Mouse (Mus musculus) stomach, embryonic 16.5 days (tissue): ENCODE measurements around the gene Irak3. TPM values are rescaled to one million over a fixed set of nuclear protein-coding genes. Genes with fewer than 3 reads are reported as not detected.

Experiments used
- ATAC-seq: fragments of 200-750 bp; cut with Nextera tagmentation; 2 replicates; pipeline ENCODE4 v1.8.0; 2017; ENCODE audit warnings: moderate number of reproducible peaks, moderate TSS enrichment; ENCODE audit not compliant: insufficient read depth, low FRiP score
- H3K27ac ChIP-seq: fragments of 300-500 bp; sonication (generic); 2 replicates; pipeline ENCODE4 v1.5.1; 2014; ENCODE audit warnings: low read length
- H3K27me3 ChIP-seq: fragments of 300-500 bp; sonication (generic); 2 replicates; pipeline ENCODE4 v1.6.1; 2014; ENCODE audit warnings: low read length, control low read depth, mixed read lengths; ENCODE audit not compliant: control insufficient read depth, insufficient read depth
- H3K36me3 ChIP-seq: fragments of 300-500 bp; sonication (generic); 2 replicates; pipeline ENCODE4 v1.6.1; 2014; ENCODE audit warnings: low read length; ENCODE audit not compliant: control insufficient read depth, insufficient read depth
- H3K4me1 ChIP-seq: fragments of 300-500 bp; sonication (generic); 2 replicates; pipeline ENCODE4 v1.6.1; 2014; ENCODE audit warnings: low read length, control low read depth, mixed read lengths; ENCODE audit not compliant: control insufficient read depth, insufficient read depth
- H3K4me2 ChIP-seq: fragments of 300-500 bp; sonication (generic); 2 replicates; pipeline ENCODE4 v1.6.1; 2014; ENCODE audit warnings: low read depth, low read length, mixed read lengths
- H3K4me3 ChIP-seq: fragments of 300-500 bp; sonication (generic); replicated peaks from 2 replicates; pipeline ENCODE4 v1.5.1; 2014; ENCODE audit warnings: mild to moderate bottlenecking, low read length
- H3K9ac ChIP-seq: fragments of 300-500 bp; sonication (generic); 2 replicates; pipeline ENCODE4 v1.6.1; 2014; ENCODE audit warnings: low read length
- H3K9me3 ChIP-seq: fragments of 300-500 bp; sonication (generic); replicated peaks from 2 replicates; pipeline ENCODE4 v1.6.1; 2016; ENCODE audit warnings: low read length, control low read depth; ENCODE audit not compliant: control insufficient read depth
- WGBS: fragments of 180-500 bp; shearing (Covaris S2); extraction: QIAGEN DNeasy Blood & Tissue Kit; methylation state at CpG from one replicate; pipeline ENCODE4 v1.1.7; 2014; 5-methylcytosine and 5-hydroxymethylcytosine counted together
- polyA plus RNA-seq: library from polyadenylated mRNA; unstranded; fragments of >200 nt; fragmentation: Nextera tagmentation; extraction: Ambion mirVana; gene quantifications from 2 replicates; pipeline ENCODE4 v1.2.1, GENCODE M21; 2015

Irak3 gene
- polyA plus RNA-seq, 1 experiment from 2014 or later: 1.1 TPM

GRCm38 (mm10) chr10:120151672-120152071 is 50.3 kb downstream of the Irak3 start:
- no peak overlapping the region for H3K27ac ChIP-seq

DNA sequence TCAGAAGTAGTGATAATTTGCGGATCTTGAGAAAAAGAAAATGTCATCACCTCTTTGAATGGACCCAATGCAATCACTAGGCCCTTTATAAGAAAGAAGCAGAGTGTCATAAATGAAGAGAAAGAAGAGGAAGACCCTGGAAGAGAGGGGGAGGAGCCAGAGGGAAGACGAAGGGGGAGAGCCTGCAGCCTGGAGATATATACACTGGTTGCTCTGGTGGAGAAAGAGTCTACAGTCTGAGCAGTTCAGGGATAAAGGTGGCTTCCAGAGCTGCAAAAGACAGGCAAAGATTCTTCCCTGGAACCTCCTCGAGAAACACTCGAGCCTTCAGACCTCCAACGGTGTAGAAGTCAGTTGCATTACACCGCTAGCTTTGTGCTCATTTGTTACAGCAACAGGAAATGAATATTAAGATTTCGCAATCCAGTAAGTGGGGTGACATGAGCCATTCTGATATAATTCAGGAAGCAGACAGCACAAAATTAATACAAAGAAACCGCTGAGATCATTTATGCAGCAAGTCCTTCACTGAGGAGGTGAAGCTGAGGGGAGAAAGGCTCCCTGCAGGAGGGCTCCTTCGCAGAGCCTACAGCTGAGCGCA is 60.9 kb downstream of the Irak3 start:
- ATAC-seq: no peak
- Histone ChIP-seq H3K4me1 (no peaks in the 10 kb centered on the region), H3K27ac (no peak overlapping the region), H3K9ac (no peak overlapping the region), H3K27me3 (no peaks in the 10 kb centered on the region), H3K9me3 (0 out of 2 replicates have a peak, but pooled peaks cover 5% of the 10 kb centered on the region), H3K36me3 (no peaks in the 10 kb centered on the region), H3K4me2 (0 out of 2 replicates have a peak overlapping the region, but pooled peaks have one; percentile 10), H3K4me3 (no peak overlapping the region)
- 63% methylated on average over 10 of the region's 10 CpGs for WGBS

More at GRCm38 (mm10) chr10:120151672-120152071, 50.3 kb downstream of the Irak3 start:
- Histone ChIP-seq H3K4me2 (no peak overlapping the region), H3K27me3 (no peaks in the 10 kb centered on the region), H3K9ac (no peak overlapping the region), H3K36me3 (no peaks in the 10 kb centered on the region), H3K4me1 (no peaks in the 10 kb centered on the region), H3K9me3 (no peaks in the 10 kb centered on the region), H3K4me3 (no peak overlapping the region)
- no peak for ATAC-seq
- WGBS: 92% methylated on average over 7 of the region's 7 CpGs

DNA sequence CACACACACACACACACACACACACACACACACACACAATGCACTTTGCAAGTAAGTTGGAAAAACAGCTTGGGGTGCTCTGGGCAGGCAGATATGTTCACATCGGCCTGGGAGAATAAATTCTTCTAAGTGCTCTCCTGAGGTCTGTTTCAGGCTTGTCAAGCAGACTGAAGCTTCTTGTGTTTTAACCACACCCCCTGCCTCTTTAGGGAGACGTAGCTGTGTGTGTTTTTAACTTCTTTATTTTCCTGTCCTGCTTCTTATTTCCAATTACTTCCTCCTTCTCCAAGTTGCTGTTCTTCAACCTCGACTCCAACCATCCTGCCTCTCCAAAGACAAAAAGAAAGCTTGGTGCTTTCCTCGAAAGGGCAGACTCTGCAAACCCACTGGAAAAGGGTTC is 61.7 kb downstream of the Irak3 start:
- Histone ChIP-seq H3K4me1 (no peaks in the 10 kb centered on the region), H3K4me3 (no peak overlapping the region), H3K27me3 (no peaks in the 10 kb centered on the region), H3K4me2 (no peak overlapping the region), H3K36me3 (no peaks in the 10 kb centered on the region), H3K9me3 (0 out of 2 replicates have a peak, but pooled peaks cover 7% of the 10 kb centered on the region), H3K27ac (no peak overlapping the region), H3K9ac (no peak overlapping the region)
- no peak for ATAC-seq
- WGBS: 63% methylated on average over 4 of the region's 4 CpGs

DNA sequence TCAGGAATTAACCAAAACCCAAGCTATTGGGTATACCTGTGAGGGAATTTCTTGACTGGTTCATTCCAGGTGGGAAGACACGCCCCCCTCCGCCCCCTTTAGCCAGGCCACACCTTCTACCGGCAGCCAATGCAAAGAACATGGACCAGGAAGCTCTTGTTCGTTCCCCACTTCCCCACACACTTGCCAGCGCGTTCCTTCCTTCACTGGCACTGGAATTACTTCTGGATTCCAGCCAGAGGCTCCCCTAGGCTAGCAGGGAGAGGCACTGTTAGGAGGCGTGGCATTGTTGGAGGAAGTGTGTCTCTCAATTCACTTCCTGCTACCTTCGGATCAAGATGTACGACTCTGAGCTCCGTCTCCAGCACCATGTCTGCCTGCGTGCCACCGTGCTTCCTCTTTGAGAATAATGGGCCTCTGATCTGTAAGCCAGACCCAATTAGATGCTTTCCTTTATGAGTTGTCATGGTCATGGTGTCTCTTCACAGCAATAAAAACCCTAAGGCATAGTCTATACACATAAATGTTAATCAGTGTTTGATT is 65.8 kb downstream of the Irak3 start:
- H3K4me1 ChIP-seq: no peaks in the 10 kb centered on the region
- 0 out of 2 replicates have a peak, but pooled peaks cover 3% of the 10 kb centered on the region for H3K9me3 ChIP-seq
- no peaks in the 10 kb centered on the region for H3K36me3 ChIP-seq
- H3K27me3 ChIP-seq: no peaks in the 10 kb centered on the region
- 82% methylated on average over 12 of the region's 12 CpGs for WGBS
- no peak overlapping the region for H3K4me2 ChIP-seq
- no peak for ATAC-seq
- no peak overlapping the region for H3K27ac ChIP-seq
- no peak overlapping the region for H3K9ac ChIP-seq
- H3K4me3 ChIP-seq: no peak overlapping the region

GRCm38 (mm10) chr10:120133697-120134096 is 68.2 kb downstream of the Irak3 start:
- 61% methylated on average over 11 of the region's 11 CpGs for WGBS
- no peak overlapping the region for H3K27ac ChIP-seq
- H3K9me3 ChIP-seq: 0 out of 2 replicates have a peak, but pooled peaks cover 3% of the 10 kb centered on the region
- no peak overlapping the region for H3K4me3 ChIP-seq
- no peaks in the 10 kb centered on the region for H3K27me3 ChIP-seq
- H3K36me3 ChIP-seq: no peaks in the 10 kb centered on the region
- H3K9ac ChIP-seq: no peak overlapping the region
- H3K4me2 ChIP-seq: no peak overlapping the region
- ATAC-seq: no peak
- no peaks in the 10 kb centered on the region for H3K4me1 ChIP-seq

GRCm38 (mm10) chr10:120130621-120131020 is 71.3 kb downstream of the Irak3 start:
- no peaks in the 10 kb centered on the region for H3K27me3 ChIP-seq
- H3K36me3 ChIP-seq: no peaks in the 10 kb centered on the region
- H3K27ac ChIP-seq: no peak overlapping the region
- no peak overlapping the region for H3K9ac ChIP-seq
- H3K4me2 ChIP-seq: no peak overlapping the region
- H3K4me1 ChIP-seq: no peaks in the 10 kb centered on the region
- 57% methylated on average over 16 of the region's 16 CpGs for WGBS
- H3K9me3 ChIP-seq: no peaks in the 10 kb centered on the region
- H3K4me3 ChIP-seq: no peak overlapping the region
- no peak for ATAC-seq

DNA sequence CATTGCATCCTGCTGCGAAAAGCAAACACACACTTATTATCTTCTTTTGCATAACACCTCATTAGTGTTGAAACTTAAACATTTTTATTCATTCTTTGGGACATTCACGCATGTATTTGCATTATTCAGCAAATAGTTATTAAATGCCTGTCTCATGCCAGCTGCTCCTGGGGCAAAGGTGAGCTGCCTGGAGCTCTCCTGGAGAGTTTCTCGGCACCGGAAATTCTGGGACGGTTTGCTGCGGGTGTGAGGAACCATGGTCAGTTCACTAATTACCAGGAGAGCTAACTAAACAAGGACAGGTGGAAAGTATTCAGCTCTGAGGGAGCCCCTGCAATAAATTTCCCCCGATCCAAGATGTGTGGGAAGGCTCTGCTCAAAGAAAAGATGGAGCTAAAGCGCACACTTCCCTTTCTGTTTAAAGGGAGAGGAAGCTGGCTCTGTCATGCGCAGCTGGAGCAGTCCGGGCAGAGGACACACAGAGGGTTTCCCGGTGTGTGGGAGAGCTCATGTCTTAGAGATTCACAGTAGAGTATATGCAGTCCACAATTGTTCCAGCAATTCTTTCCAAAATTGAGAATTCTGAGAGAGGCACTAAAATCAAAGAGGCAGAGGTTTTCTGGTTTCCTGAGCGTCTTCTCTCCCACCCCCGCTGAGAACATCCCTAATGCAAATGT is 73.2 kb downstream of the Irak3 start:
- no peak overlapping the region for H3K27ac ChIP-seq
- no peaks in the 10 kb centered on the region for H3K27me3 ChIP-seq
- no peaks in the 10 kb centered on the region for H3K4me1 ChIP-seq
- H3K9me3 ChIP-seq: no peaks in the 10 kb centered on the region
- H3K9ac ChIP-seq: no peak overlapping the region
- no peak for ATAC-seq
- H3K36me3 ChIP-seq: no peaks in the 10 kb centered on the region
- no peak overlapping the region for H3K4me3 ChIP-seq
- peak overlapping the region; percentile 11; the same call in 1 of the 2 replicates for H3K4me2 ChIP-seq
- WGBS: 30% methylated on average over 13 of the region's 13 CpGs

DNA sequence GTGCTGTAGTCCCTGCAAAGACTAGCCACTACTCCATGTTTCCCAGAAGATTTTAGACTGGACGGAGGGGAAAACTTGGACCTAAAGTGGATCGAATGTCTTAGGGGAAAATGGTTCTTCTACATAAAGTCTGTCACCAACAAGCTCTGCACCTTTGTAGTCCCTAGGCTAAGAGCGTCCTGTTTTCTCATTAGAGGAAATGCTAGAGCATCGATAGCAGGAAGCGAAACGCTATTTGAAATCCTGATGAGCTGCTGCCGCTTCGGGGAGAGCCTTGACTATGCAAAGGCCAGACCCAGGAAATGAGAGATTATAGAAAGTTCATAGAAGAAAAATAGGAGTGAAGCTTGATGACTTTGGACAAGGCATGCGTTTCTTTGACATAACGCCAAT is 76.5 kb downstream of the Irak3 start:
- H3K4me2 ChIP-seq: no peak overlapping the region
- no peak overlapping the region for H3K9ac ChIP-seq
- no peaks in the 10 kb centered on the region for H3K36me3 ChIP-seq
- no peaks in the 10 kb centered on the region for H3K27me3 ChIP-seq
- no peak for ATAC-seq
- 71% methylated on average over 10 of the region's 10 CpGs for WGBS
- no peaks in the 10 kb centered on the region for H3K9me3 ChIP-seq
- H3K4me1 ChIP-seq: no peaks in the 10 kb centered on the region
- no peak overlapping the region for H3K4me3 ChIP-seq
- no peak overlapping the region for H3K27ac ChIP-seq

DNA sequence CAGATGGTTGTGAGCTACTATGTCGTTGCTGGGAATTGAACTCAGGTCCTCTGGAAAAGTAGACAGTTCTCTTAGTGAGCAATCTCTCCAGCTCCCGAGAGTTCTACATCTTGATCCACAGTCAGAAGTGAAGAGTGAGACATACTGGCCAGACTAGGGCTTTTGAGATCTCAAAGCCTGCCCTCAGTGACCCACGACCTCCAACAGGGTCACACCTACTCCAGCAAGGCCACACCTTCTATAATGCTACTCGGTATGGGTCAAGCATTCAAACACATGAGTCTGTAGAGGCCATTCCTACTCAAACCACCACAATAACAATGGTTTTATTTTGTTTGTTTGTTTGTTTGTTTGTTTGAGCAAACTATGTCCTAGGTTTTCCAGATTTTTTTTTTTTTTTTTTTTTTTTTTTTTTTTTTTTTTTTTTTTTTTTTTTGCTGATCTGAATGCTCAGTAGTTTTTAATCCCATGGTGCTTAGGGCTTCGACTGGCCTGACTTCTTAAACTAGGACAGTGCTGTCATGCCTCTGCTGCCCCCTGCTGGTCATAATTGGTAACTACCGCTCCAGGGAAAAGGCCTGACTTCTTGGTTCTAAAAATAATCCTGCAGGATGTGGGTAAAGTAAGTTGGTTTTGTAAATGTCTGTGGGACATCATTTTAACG is 77.0 kb downstream of the Irak3 start:
- Histone ChIP-seq H3K27ac (no peak overlapping the region), H3K9ac (no peak overlapping the region), H3K9me3 (no peaks in the 10 kb centered on the region), H3K36me3 (no peaks in the 10 kb centered on the region), H3K27me3 (no peaks in the 10 kb centered on the region), H3K4me2 (no peak overlapping the region), H3K4me3 (no peak overlapping the region), H3K4me1 (no peaks in the 10 kb centered on the region)
- no peak for ATAC-seq
- 48% methylated on average over 7 of the region's 7 CpGs for WGBS
